In genomic region chr5:136568776-136569175, GRCm38 (mm10) we compare ENCODE assay signal across 8 mouse cellular contexts. TPM values are rescaled to one million over a fixed set of nuclear protein-coding genes. Genes with fewer than 3 reads are reported as not detected.
A peak's percentile ranks its signal among the peaks of the same experiment; 100 is the strongest.
DNase-seq lines count a peak whose midpoint lies in the region; ATAC-seq and TF ChIP-seq lines count a peak whose summit lies in the region.

No protein-coding gene starts in this region.

- TF ChIP-seq POLR2A in MEL (IDR thresholded peaks at IDR 0.05; ENCODE audit: control insufficient read depth in 1 of 2, insufficient read depth in 1 of 2, low read depth in 1 of 2, low read length in 2 of 2, poor library complexity in 1 of 2): no peak; a peak in 1 of 4 replicates

- intact Hi-C loops in left cerebral cortex, adult 2 months (cut with DNase I): loop anchor here (1.0 to 5.0 kb wide), 4 partner anchors 81 to 286 kb away; no protein-coding TSS in a partner anchor

- H3K4me1 ChIP-seq in MEL (ENCODE audit: control insufficient read depth in 1 of 2, insufficient read depth in 2 of 2, low read length in 2 of 2): peaks cover under 1 to 5% of the 10 kb centered on the region in 2 experiments; a peak in 3 of 4 replicates
- peaks cover 31% of the 10 kb centered on the region for H3K4me1 ChIP-seq in hindbrain, embryonic 14.5 days (replicated peaks; ENCODE audit: control insufficient read depth, insufficient read depth, low read length)

- TF ChIP-seq CTCF in MEL (IDR thresholded peaks at IDR 0.05 in 2 of 3, conservative IDR thresholded peaks at IDR 0.05 in 1 of 3; ENCODE audit: control insufficient read depth in 1 of 3, insufficient read depth in 1 of 3, low read depth in 2 of 3, low read length in 3 of 3, poor library complexity in 1 of 3, severe bottlenecking in 1 of 3): peak; percentile 19 to 79 (median 68); a peak in 4 of 6 replicates
- TF ChIP-seq CTCF in left cerebral cortex, adult 2 months (IDR thresholded peaks at IDR 0.05): peak; percentile 61

- H3K9me3 ChIP-seq in MEL (replicated peaks; ENCODE audit: insufficient read depth, low read length): no peaks in the 10 kb centered on the region
- no peaks in the 10 kb centered on the region for H3K9me3 ChIP-seq in hindbrain, embryonic 14.5 days (ENCODE audit: control insufficient read depth, low read length)

- TF ChIP-seq EP300 in MEL (IDR thresholded peaks at IDR 0.05; ENCODE audit: low read depth in 1 of 2, low read length in 2 of 2): no peak

- DNase-seq in MEL (ENCODE audit: low read depth, low spot score): peak; percentile 80
- peak; percentile 84 for DNase-seq in cerebellum, adult 9-11 months
- DNase-seq in frontal cortex, postnatal 36 days (ENCODE audit: low spot score in 2 of 2): peak; percentile 54 to 66
- peak; percentile 65 for DNase-seq in hindbrain, embryonic 14.5 days (ENCODE audit: low spot score)
- peak; percentile 68 to 72 for DNase-seq in left cerebral cortex, adult 2 months (ENCODE audit: extremely low spot score in 1 of 2, low spot score in 2 of 2)
- DNase-seq in right cerebral cortex, adult 18-20 months: peak; percentile 67
- DNase-seq in urinary bladder, adult 2 months (ENCODE audit: low spot score): peak; percentile 71

- peak overlapping the region; percentile 99 for H3K9ac ChIP-seq in MEL (ENCODE audit: control insufficient read depth, low read depth, low read length, poor library complexity, severe bottlenecking)
- H3K9ac ChIP-seq in hindbrain, embryonic 14.5 days: 0 out of 2 replicates have a peak overlapping the region, but pooled peaks have one; percentile 34

- H3K4me3 ChIP-seq in MEL (ENCODE audit: control insufficient read depth in 1 of 2, insufficient read depth in 1 of 2, low read depth in 2 of 2, low read length in 2 of 2) (peak overlapping the region; percentile 71 to 99), macrophage (ENCODE audit: inconsistent target) (peak overlapping the region; percentile 46)
- peak overlapping the region; percentile 99 for H3K4me3 ChIP-seq in hindbrain, embryonic 14.5 days (replicated peaks; ENCODE audit: low read length)
- H3K4me3 ChIP-seq in left cerebral cortex, adult 2 months: peak overlapping the region; percentile 91

- H3K27ac ChIP-seq in MEL (ENCODE audit: control insufficient read depth, low read depth, low read length) (peak overlapping the region; percentile 68; the same call in 1 of the 2 replicates), macrophage (no peak overlapping the region)
- H3K27ac ChIP-seq in hindbrain, embryonic 14.5 days: no peak overlapping the region
- no peak overlapping the region for H3K27ac ChIP-seq in left cerebral cortex, adult 2 months

- peaks cover 7 to 8% of the 10 kb centered on the region in 2 experiments for H3K27me3 ChIP-seq in MEL (ENCODE audit: control insufficient read depth in 1 of 2, insufficient read depth in 2 of 2, low read length in 2 of 2)
- peaks cover 35% of the 10 kb centered on the region for H3K27me3 ChIP-seq in hindbrain, embryonic 14.5 days (ENCODE audit: control insufficient read depth, insufficient read depth, low read length)

- H3K36me3 ChIP-seq in MEL (ENCODE audit: control insufficient read depth in 1 of 2, insufficient read depth in 2 of 2, low read length in 2 of 2): peaks cover 0 to 7% of the 10 kb centered on the region in 2 experiments; a peak in 3 of 4 replicates
- H3K36me3 ChIP-seq in hindbrain, embryonic 14.5 days (replicated peaks; ENCODE audit: control insufficient read depth, insufficient read depth): no peaks in the 10 kb centered on the region
- H3K36me3 ChIP-seq in macrophage (ENCODE audit: inconsistent target): no peaks in the 10 kb centered on the region

- H3K4me2 ChIP-seq in hindbrain, embryonic 14.5 days (replicated peaks): peak overlapping the region; percentile 98

- peak; percentile 32; the same call in 1 of the 2 replicates for ATAC-seq in hindbrain, embryonic 14.5 days (ENCODE audit: low FRiP score)

- H3K79me2 ChIP-seq in MEL (ENCODE audit: control insufficient read depth, insufficient read depth, low read length, poor library complexity) (peaks cover 38% of the 10 kb centered on the region), macrophage (ENCODE audit: inconsistent target) (peaks cover 29% of the 10 kb centered on the region)

- WGBS in hindbrain, embryonic 14.5 days: 2% methylated on average over 36 of the region's 36 CpGs
- WGBS in macrophage (ENCODE audit: missing documents): 0% methylated on average over 24 of the region's 36 CpGs

- peak; percentile 64 for TF ChIP-seq RAD21 in MEL (IDR thresholded peaks at IDR 0.05; ENCODE audit: low read depth, low read length)

TF ChIP-seq in MEL, 35 proteins besides CTCF, POLR2A, EP300 and RAD21:
- no peak for TF ChIP-seq MAFK (IDR thresholded peaks at IDR 0.05; ENCODE audit: borderline replicate concordance, low read depth, low read length)
- TF ChIP-seq SMC3 (IDR thresholded peaks at IDR 0.05; ENCODE audit: low read depth, low read length): peak; percentile 67
- TF ChIP-seq ZC3H11A (IDR thresholded peaks at IDR 0.05; ENCODE audit: low read depth, low read length): peak; percentile 51

RNA-seq across cellular contexts. Expression of gene Cux1, which starts 1.5 kb away (rescaled TPM):
- 70.4 and 71.1 TPM in 2 replicates for total RNA-seq in MEL (2012; rRNA removed)
- polyA plus RNA-seq in MEL (2012; ENCODE audit: insufficient read depth in 1 of 2, insufficient read length in 2 of 2, low read depth in 1 of 2, low replicate concordance in 2 of 2, missing spikeins in 1 of 2) (100 to 1,000 TPM in 1 of 2 experiments, not detected in 1; 104 TPM), macrophage (2018) (67.9 to 131 TPM (median 89.9 TPM) in 3 replicates)
- polyA plus RNA-seq in hindbrain, embryonic 14.5 days (2014; fragmentation: Nextera tagmentation; extraction: Ambion mirVana): 89.1 and 99.0 TPM in 2 replicates
- 100 to 1,000 TPM; 107 to 117 TPM for total RNA-seq in left cerebral cortex, adult 2 months (2021)
- total RNA-seq in macrophage (2018; cell fraction: chromatin; rRNA removed): 100 to 1,000 TPM; 101 to 292 (median 211) TPM
- 100 to 1,000 TPM in 13 of 26 experiments, 10 to 100 TPM in 13; 59.0 to 130 (median 88.9) TPM for total RNA-seq in macrophage (2018; cell fraction: cytosol; rRNA removed)
- 100 to 1,000 TPM in 13 of 26 experiments, 10 to 100 TPM in 13; 54.0 to 213 (median 107) TPM for total RNA-seq in macrophage (2018; cell fraction: nucleus; rRNA removed)
- polyA plus RNA-seq in urinary bladder, adult 2 months (2012; rRNA removed): 36.8 and 48.9 TPM in 2 replicates

Comparison
In these comparisons a context has a peak if more than half of its experiments do, and no peak if none do; other contexts are left out.
1. H3K4me3 ChIP-seq: peak in every context shown above with its lines; median percentile 99 in hindbrain, embryonic 14.5 days; 91 in left cerebral cortex, adult 2 months; 85 in MEL; 46 in macrophage.